Mouse (Mus musculus): ENCODE data around the gene Elf3. TPM values are rescaled to one million over a fixed set of nuclear protein-coding genes. Genes with fewer than 3 reads are reported as not detected.
A peak's percentile ranks its signal among the peaks of the same experiment; 100 is the strongest.
"Not testable (repeated sequence)": the region's sequence is repeated elsewhere in the genome, so short reads cannot be mapped to it uniquely, and the experiment has no call there.

The Elf3 gene
- total RNA-seq (2021): 0.21 TPM in 1 of 2 replicates, not detected in the other
- long read RNA-seq, partial matches to known transcripts: 0 of 2 reads
- long read RNA-seq, other reads (novel, unspliced or antisense): 0 of 2 reads

DNA sequence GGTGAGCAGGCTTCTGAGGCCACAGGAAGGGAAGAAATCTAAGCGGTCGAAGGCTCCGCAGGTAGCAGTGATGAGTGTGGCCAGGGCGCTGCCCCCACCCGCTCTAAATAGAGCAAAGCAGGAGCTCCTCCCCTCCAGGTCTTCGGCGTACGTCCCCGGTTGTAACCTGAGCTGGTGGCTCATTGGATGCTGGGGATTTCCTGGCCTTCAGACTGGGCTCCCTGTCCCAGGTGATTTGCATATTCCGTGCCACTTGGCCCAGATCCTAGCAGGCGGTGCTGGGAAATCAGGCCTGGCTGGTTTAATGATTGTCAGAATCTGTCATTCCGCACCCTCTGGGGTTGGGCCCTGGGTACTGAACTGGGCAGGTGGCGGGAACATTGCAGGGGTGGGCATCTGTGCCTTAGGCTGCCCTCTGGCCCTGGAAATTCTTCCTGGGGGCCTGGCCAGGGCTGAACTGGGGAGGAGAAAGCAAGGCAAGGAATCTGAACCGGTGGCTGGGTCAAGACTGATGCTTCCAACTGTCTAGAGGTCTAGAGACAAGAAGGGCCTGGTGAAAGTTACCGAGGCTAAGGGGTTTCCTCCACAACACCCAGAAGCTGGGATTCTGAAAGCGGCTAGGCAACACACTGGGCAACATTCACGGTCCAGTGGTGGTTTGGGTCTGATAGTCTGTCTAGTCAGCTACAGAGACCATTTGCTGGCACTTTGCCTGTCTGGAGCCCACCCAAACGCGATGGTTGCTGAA, at the start of gene Elf3:
Gene Elf3, minus strand, starts transcription at position 189 of the 748 bp plus-strand sequence.
- peak; percentile 24 for DNase-seq

DNA sequence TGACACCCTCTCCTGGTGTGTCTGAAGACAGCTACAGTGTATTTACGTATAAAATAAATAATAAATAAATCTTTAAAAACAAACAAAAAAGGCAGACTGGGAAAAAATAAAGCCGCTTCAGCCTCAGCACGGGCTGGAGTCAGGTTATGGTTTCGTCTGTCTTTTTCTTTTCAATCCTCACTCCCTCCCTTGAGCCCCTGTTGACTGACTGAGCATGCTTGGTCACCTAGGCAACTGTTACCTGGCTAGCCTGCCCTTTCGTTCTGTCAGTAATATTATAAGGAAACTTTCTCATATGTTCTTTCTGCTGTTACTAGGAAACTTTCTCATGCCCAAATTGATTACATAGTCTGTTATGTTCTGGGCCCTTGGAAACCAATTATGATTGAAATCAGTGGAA, 32.5 kb upstream of the Elf3 start:
- no peak for DNase-seq

DNA sequence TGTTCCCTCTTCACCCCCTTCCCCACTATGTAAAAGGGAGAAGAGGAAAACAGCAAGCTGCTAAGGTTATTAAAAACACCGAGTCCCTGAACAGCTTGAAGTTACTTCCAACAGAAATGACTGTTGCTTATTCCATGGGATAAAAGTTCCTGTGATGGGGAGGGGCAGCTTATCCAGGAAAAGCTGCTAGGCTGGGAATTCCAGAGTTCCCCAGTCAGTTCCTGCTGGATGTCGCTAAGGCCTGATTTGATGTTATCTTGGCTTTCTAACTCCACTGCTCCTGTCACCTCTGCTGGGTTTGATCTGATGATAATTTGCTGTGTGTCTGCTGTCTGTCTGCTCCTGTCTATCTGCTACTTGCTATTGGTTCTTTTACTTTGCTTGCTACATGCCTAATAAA, 27.9 kb upstream of the Elf3 start:
- no peak for DNase-seq

DNA sequence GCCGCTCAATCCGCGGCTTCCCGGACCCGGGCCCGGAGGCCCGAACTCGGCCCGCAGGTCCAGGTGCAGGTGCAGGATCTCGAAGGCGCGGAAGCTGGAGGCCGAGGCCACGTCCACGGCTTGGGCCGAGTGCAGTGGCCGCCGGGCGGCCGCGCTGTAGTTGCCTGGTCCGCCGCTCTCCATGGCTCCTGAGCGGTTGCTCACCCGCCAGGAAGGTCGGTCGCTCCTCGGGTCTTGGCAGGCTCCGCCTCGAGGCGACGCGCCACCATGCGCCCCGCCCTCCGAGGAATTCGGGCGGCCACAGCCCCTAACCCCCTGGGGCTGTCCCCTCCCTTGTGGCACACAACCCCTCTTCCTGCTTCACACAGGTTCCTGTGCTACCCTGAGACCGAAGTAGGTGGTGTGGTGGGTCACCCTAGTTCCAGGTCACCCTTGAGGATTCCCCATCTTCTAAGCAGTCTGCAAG, 25.5 kb upstream of the Elf3 start, which contains the start of gene Rnpep:
Gene Rnpep, minus strand, starts transcription at position 259 of the 466 bp plus-strand sequence.
- peak; percentile 78 for DNase-seq

DNA sequence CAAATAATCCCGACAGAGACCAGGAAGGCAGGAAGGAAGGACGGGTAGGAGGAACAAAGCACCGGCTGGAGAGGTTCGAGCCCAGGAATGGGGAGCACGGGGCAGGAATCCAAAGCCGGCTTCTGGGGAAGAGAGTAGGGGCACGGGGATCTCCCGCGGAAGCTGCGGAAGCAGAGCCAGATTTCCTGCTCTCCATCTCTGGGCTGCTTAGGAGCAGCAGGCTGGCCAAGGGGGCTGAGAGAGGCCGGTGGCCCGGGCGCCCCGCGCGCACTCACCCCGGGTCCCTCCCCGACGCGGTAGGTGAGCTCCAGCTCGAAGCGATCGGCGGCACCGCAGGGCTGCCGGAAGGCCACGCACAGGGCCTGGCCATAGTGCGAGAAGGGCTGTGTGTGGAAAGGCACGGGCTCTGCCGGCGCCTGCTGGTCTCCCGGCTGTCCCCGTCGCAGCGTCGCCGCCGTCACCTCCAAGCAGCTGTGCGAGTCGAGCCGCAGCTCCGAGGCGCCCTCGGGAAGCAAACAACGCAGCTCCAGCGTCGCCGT, 25.0 kb upstream of the Elf3 start:
- peak; percentile 56 for DNase-seq

DNA sequence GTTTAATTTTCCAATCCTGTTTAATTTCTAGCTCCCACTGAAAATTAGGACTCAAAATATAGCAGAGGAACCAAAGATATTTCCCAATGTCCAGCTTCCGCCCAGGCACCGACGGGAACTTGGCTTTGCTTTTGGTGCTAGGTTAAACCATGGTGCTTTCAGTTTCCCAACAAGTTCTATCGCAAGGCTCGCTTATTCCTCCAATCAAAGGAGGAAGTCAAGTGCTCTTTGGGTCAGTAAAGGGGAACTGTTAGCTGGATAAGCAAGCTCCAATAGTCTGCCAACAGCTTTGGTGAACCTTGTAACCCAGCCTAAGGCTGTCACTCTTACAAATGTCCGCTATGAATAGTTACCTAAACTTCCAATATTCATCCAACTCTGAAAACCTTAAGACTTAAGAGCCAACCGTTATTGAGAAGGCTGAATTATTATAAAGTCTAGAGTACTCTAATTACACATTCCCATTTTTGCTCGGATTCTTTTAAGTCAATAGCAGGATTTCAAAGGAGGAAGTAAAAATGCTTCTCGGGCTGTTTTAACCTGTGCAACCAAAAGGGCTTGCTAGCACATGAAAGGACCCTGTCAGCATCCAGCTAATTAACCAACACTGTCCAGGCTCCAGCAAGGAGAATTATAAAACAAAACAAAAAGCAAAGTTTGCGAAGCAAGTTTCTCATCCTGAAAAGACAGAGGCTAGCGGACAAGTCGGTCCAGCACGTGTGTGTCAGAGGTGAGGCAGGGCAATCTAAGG, 24.3 kb upstream of the Elf3 start:
- no peak for DNase-seq

DNA sequence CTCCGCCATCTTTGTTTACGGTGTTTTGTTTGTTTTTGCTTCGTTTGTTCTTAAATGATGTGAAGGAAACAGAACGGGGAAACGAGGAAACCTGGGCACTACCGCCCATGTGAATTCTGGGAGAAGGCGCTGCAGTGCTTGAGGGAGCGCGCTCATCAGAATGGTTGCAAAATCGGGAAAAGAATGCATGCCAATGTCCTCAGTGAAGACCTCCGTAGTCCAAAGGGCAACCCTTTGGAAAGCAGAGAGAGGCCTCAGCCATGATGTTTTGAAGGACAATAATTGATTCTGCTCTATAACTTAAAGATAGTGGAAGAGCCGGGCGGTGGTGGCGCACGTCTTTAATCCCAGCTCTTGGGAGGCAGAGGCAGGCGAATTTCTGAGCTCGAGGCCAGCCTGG, 23.5 kb upstream of the Elf3 start:
- DNase-seq: no peak

DNA sequence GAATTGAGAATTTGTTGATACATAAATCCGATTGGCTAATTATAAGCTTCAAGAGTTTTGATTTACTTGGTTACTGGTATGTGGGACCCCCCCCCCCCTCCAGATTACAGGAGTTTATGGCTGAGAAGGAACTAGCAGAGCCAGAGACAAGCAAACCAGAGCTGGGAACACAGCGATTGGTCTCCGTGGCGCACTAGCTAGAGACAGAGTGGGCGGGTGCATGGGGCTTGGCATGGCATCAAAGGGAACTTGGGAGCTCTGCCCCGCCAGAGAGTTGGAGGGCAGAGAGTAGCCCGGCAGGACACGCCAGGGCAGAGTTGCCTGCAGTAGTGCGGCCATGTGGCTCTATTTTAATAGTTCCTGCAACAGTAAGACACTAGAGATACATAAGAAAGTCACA, 22.3 kb upstream of the Elf3 start:
- peak; percentile 87 for DNase-seq

DNA sequence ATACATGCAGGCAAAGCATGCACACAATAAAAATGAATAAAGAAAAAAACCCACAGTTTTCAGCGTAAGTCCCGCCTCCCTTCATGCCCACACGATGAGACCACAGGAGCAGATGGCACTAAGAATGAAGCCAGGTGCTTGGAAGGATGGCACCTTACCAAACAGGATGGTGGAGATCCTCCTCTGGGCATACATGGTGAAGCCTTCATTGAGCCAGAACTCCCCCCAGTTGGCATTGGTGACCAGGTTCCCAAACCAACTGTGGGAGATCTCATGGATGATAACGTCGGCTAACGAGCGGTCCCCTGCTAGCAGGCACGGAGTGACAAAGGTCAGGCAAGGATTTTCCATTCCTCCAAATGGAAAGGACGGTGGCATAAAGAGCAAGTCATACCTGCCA, 13.0 kb upstream of the Elf3 start:
- DNase-seq: no peak

DNA sequence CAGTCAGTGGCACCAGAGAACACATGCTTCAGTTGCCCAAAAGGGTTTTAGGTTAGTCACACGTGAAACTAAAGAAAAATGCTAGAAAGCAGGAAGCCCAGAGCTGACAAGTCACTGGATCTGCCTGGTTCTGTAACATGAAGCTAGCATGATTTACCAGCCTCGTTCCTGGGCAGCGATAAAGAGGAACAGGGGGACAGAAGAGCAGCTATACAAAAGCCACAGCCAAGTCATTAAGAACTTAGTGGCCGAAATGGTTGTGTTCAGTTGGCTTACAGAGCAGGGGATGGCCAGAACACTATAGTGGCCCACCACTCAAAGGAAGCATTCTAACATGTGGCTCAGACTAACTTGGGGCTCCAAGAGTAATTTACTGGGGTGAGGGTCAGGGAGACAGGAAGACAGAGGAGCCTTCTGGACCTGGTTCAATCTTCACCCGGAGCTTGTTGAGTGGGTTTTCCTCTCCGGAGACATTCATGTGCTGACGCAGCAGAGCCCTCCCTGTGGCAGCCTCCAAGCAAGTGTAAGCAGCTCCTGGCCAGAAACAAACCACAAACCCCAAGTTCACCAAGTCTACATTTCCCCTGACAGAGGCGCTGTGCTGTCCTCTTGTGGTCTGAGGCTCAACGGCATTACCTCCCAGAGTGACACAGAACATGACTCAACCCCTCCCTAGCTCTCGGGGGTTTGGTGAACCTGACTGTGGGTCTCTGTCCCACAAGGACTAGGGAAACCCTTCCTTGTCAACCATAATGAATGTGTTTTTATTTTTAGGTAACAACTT, 9.5 kb upstream of the Elf3 start:
- DNase-seq: no peak

DNA sequence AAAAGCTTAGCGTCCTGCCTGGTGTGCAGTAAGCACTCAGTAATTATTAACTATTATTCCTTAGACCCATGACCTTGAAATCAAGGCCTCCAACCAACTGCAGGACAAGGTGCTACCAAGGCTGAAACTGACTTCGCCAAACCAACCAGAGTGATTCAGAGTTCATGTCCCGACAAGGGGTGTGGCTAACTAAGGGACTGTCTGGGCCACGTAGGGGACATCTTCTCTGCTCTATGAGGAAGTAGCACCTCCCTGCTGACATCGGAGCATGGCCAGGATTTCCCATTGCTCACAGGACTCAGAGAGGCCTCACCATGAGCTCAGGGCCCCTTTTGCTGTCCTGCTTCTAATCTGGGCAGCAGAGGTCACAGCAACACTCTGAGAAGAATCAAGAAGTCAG, 7.5 kb upstream of the Elf3 start:
- DNase-seq: no peak

DNA sequence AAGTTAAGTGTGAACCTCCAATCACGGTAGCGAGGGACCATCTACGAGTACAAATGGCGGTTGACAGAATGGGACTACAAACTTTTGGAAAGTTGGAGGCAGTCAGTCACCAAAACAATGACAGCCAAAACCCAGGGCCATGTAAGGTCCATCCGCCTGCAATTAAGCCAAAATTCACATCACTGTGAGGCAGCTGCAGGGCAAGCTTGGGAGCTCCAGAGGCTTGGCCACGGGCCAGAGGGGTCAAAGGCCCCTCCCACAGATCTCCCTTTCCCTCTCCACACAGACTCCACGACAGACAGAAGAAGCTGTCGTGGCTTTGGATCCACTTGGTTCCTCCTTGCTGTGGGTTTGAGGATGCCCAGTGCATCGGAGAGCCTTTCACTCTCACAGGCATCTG, 4.9 kb upstream of the Elf3 start:
- no peak for DNase-seq

DNA sequence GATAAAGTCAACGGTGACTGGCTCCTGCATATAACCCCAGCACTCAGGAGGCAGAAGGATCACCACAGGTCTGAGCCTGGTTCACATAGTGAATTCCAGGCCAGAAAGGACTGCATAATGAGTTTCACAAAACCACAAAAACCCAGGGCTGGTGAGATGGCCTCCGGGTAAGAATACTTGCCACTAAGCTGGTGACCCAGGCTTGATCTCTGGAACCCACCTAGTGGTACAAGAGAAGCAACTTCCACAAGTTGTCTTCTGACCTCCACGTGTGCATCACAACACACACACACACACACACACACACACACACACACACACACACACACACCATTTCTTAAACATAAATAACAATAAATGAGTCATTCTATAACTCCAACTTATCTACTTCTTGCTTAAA, 4.0 kb upstream of the Elf3 start:
- DNase-seq: no peak

DNA sequence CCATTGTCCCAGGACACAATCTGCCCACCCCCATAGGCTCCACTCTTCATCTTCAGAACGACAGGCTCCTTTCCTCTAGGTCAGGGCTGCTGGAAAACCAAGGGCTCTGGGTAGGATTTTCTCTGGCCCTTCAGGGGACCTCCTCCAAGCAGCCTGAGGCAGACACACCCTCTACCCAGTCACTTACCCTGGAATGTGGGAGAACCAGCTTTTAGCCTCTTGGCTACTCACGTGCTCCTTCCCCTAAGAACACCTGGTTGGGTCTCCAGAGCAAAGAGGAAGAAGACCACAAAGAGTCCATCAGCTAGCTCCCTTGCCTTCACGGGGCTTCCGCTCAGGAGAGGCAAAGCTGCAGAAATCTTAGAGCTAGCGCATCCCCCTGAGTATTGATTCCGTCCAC, 2.6 kb upstream of the Elf3 start:
- DNase-seq: no peak

DNA sequence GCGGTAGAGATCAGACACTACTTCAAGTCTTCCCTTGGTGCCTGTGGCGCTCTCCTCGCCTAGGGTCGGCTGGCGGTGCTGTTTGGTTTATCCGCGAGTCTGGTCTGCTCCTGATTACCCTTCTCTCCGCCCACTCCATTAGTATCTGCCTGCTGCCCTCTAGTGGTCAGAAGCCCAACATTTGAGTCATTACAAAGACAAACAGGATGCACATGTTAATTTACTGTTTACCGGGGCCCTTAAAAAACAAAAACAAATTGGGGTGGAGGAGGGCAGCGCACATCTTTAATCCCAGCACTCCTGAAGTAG, 714 bp upstream of the Elf3 start:
- peak; percentile 80 for DNase-seq

DNA sequence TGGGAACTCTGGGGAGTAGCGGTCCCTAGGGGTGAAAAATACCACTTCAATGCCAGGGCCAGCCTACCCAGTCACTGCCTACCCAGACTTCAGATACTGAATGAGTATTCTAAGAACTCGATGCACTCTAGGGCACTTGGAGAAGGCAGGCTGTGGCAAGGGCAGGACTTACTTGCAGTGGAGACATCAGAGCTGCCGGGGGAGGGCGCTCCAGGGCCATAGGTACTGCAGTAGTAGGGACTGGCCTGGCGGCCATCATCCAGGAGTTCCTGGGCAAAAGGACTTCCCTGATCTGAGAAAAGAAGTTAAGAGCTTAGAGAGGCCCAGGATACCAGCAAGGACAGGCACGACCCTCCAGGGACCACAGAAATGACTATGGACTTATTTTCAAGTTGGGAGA, 2.1 kb downstream of the Elf3 start:
- no peak for DNase-seq

DNA sequence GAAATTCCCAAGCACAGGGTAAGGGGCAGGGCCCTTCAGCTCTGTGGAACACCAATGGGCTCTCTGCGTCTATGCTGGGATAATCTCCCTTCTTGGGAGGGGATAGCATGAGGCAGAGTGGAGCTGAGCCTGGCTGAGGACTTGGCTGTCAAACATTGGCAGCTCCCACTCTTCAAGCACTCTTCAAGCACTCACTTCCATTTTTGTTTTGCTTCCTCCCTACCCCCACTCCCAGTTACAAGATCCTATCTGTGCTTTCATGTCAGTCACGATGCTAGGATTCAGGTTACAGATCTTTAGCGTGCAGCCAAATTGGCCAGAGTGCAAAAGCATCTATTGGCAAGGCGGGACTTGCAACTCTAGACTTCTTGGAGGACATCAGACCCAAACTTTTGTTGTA, 5.5 kb downstream of the Elf3 start:
- no peak for DNase-seq

DNA sequence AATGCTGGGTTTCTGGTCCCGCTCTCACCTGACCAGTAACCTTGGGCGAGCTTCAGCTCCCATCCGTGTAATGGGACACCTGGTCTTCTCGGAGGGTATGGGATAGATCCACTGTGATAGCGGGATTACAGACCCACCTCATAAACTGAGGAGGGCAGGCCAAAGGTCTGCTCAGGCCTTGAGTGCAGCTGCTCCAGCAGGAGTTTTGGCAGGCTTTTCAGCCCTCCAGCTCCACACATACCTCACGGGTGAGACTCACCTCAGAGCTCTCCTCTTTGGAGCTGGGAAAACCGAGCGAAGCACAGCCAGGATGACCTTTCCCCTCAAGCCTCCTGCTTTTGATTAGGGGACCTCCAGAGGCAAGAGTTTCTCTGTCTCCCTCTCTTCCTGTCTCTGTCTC, 7.0 kb downstream of the Elf3 start:
- no peak for DNase-seq

DNA sequence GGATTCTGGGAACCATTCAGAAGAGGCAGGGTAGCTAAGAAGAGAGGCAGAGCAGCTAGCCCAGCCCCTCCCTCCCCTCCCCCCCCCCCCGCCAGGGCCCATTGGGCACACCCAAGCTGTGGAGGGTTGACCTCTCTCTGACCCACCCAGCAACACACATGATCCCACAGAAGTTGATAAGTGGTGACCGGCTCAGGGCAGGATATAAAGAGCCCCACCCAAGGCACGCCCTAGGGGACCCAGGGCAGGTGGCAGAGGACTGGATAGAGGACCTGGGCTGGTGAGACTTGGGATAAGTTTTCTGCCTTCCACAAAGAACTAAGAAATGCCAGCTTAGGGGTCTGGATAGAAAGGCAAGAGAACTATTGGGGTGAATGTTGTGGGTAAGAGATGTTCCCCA, 7.7 kb downstream of the Elf3 start:
- no peak for DNase-seq

DNA sequence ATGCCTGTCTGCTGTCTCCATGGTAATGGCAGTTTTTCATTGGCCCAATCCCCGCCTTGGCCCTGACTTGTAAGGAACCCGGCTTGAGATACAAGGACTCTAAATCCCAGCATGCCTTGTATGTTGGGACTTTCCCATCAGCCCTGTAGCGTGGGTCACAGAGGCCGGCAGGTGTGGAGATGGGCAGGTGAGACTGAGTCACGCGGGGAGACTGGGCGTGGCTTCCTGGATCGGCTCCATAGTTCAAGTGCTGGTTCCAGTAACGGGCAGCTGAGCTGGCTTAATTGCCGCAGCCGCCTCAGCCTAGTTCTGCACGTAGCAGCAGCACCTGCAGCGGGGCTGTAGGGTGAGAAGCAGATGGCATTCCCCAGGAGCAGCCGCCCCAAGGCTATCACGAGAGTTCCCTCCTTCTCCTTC, 9.9 kb downstream of the Elf3 start:
- no peak for DNase-seq

DNA sequence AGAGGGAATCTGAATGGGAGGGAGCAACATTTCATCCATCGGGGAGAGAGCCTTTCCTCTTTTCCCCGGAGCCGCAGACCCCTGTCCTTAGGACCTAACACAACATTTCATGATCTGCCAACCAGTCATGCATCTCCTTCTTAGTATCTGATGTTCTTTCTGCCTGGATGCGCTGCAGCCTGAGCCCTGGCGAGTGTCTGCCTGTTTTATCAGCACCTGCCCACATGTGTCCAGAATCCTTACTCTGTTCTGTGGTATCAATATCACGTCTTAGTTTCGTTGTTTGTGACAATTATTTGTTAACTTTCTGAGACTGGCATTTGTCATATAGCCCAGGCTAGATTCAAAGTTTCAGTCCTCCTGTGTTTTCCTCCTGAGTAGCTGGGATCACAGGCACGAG, 14.4 kb downstream of the Elf3 start:
- no peak for DNase-seq

DNA sequence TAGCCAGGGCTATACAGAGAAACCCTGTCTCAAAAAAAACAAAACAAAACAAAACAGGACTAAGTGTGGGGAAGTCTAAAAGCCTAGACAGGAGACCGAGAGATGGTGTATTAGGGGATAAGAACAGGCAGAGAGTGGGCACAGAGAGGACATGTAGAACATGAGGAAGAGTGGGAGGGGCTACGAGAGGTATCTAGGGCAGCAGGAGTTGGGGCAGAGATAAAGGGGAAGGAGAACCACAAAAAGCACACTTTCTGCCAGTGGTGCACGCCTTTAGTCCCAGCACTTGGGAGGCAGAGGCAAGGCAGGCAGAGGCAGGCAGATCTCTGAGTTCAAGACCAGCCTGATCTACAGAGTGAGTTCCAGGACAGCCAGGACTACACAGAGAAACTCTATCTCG, 18.2 kb downstream of the Elf3 start:
- not testable (repeated sequence) for DNase-seq
